Mouse (Mus musculus) stomach, embryonic 15.5 days (tissue): Measurements from ENCODE around the gene Acss1. TPM values are rescaled to one million over a fixed set of nuclear protein-coding genes. Genes with fewer than 3 reads are reported as not detected.

Experiments used
- ATAC-seq: fragments of 200-750 bp; cut with Nextera tagmentation; 2 replicates; pipeline ENCODE4 v1.8.0; 2017; ENCODE audit warnings: low read depth, moderate number of reproducible peaks, moderate TSS enrichment; ENCODE audit not compliant: insufficient read depth, low FRiP score
- H3K27ac ChIP-seq: fragments of 300-500 bp; sonication (generic); 2 replicates; pipeline ENCODE4 v1.5.1; 2015; ENCODE audit warnings: mild to moderate bottlenecking, inconsistent platforms
- H3K27me3 ChIP-seq: fragments of 300-500 bp; sonication (generic); replicated peaks from 2 replicates; pipeline ENCODE4 v1.6.1; 2015; ENCODE audit warnings: inconsistent platforms
- H3K36me3 ChIP-seq: fragments of 300-500 bp; sonication (generic); 2 replicates; pipeline ENCODE4 v1.6.1; 2015; ENCODE audit warnings: inconsistent platforms
- H3K4me1 ChIP-seq: fragments of 300-500 bp; sonication (generic); 2 replicates; pipeline ENCODE4 v1.6.1; 2015; ENCODE audit warnings: inconsistent platforms
- H3K4me2 ChIP-seq: fragments of 300-500 bp; sonication (generic); 2 replicates; pipeline ENCODE4 v1.6.1; 2015; ENCODE audit warnings: mild to moderate bottlenecking, inconsistent platforms
- H3K4me3 ChIP-seq: fragments of 300-500 bp; sonication (generic); replicated peaks from 2 replicates; pipeline ENCODE4 v1.5.1; 2015; ENCODE audit warnings: inconsistent platforms
- H3K9ac ChIP-seq: fragments of 300-500 bp; sonication (generic); 2 replicates; pipeline ENCODE4 v1.6.1; 2015; ENCODE audit warnings: inconsistent platforms
- H3K9me3 ChIP-seq: fragments of 300-500 bp; sonication (generic); 2 replicates; pipeline ENCODE4 v1.6.1; 2016; ENCODE audit warnings: inconsistent platforms
- WGBS: fragments of 180-500 bp; shearing (Covaris S2); methylation state at CpG from one replicate; pipeline ENCODE4 v1.1.7; 2015; 5-methylcytosine and 5-hydroxymethylcytosine counted together
- polyA plus RNA-seq: library from polyadenylated mRNA; unstranded; fragments of >200 nt; fragmentation: Nextera tagmentation; extraction: Ambion mirVana; gene quantifications from 2 replicates; pipeline ENCODE4 v1.2.1, GENCODE M21; 2015

Acss1 gene
- polyA plus RNA-seq, 1 experiment from 2014 or later, result 27.8 TPM

DNA sequence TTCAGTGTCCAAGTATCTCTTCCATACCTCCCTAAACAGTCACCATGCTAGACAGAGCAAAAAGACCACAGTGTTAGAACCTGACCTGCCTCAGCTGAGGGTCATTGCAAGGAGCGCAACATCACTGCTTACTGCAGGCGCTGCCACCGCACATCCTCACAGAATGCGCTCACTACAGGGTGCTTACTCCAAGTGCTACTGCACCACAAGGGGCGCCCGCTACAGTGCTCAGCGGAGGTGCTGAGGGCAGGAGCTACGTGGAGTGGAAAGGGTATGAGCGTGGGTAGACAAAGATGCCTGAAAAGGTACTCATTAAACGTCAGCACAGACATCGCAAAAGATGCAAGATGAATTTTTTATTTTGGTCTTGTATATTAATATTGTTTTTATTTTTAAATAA, 79.2 kb downstream of the Acss1 start:
- Histone ChIP-seq H3K36me3 (peaks cover 16% of the 10 kb centered on the region; the same call in 1 of the 2 replicates), H3K4me2 (no peak overlapping the region), H3K9me3 (no peaks in the 10 kb centered on the region), H3K4me3 (no peak overlapping the region), H3K27me3 (no peaks in the 10 kb centered on the region), H3K9ac (no peak overlapping the region), H3K4me1 (no peaks in the 10 kb centered on the region), H3K27ac (no peak overlapping the region)
- ATAC-seq, result no peak
- 81% methylated on average over 11 of the region's 11 CpGs for WGBS

GRCm38 (mm10) chr2:150579628-150580027, 88.7 kb downstream of the Acss1 start:
- Histone ChIP-seq H3K9me3 (no peaks in the 10 kb centered on the region), H3K36me3 (peaks cover 9% of the 10 kb centered on the region; the same call in 1 of the 2 replicates), H3K27me3 (no peaks in the 10 kb centered on the region), H3K4me3 (no peak overlapping the region), H3K27ac (no peak overlapping the region), H3K9ac (no peak overlapping the region), H3K4me2 (no peak overlapping the region), H3K4me1 (no peaks in the 10 kb centered on the region)
- no peak for ATAC-seq
- WGBS, result 56% methylated on average over 1 of the region's 1 CpGs

DNA sequence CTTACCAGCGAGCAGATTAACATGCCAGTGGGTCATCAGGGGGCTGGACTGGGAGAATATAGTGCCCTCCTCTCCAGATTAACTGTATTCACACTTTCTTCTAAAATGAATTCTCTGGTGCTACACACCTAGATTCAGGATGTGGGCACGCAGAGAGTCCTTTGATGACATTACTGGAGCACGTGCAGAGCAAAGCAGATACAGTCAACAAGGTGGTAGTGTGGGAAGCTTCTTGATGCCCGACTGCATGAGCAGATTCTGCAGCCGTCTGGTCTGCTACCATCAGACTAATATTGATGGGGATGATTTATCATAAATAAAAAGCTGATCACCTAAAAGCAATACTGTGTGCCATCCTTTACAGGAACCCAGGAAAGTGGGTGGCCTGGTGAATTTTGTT, 89.7 kb downstream of the Acss1 start:
- Histone ChIP-seq H3K4me3 (no peak overlapping the region), H3K27me3 (no peaks in the 10 kb centered on the region), H3K4me2 (no peak overlapping the region), H3K4me1 (no peaks in the 10 kb centered on the region), H3K9ac (no peak overlapping the region), H3K9me3 (no peaks in the 10 kb centered on the region), H3K36me3 (0 out of 2 replicates have a peak, but pooled peaks cover 3% of the 10 kb centered on the region), H3K27ac (no peak overlapping the region)
- no peak for ATAC-seq
- 80% methylated on average over 5 of the region's 5 CpGs for WGBS

DNA sequence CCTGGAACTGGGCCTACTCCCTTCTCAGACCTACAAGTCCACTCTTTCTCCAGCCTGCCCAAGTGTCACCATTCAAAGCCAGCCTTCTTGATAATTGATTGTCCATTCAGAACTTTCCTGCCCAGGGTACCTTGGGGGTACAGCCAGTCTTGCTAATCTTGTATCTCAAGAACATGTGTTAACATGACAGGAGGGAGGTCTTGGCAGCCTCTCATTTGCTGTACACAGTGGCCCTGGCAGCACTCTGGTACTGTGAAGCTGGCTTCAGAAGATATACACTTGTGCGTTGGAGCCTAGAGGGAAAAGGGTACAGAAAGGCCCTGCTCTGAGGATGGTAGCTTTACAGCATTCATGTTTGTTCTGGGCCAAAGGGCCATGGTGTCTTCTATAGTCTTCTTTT, 92.0 kb downstream of the Acss1 start:
- Histone ChIP-seq H3K4me2 (no peak overlapping the region), H3K9me3 (no peaks in the 10 kb centered on the region), H3K4me1 (no peaks in the 10 kb centered on the region), H3K4me3 (no peak overlapping the region), H3K9ac (no peak overlapping the region), H3K36me3 (no peaks in the 10 kb centered on the region), H3K27me3 (no peaks in the 10 kb centered on the region), H3K27ac (no peak overlapping the region)
- 97% methylated on average over 1 of the region's 1 CpGs for WGBS
- ATAC-seq, result no peak

- no peak for ATAC-seq
- no peaks in the 10 kb centered on the region for H3K4me1 ChIP-seq
- no peak overlapping the region for H3K4me2 ChIP-seq
- H3K4me3 ChIP-seq, result no peak overlapping the region
- 81% methylated on average over 3 of the region's 3 CpGs for WGBS
- H3K9ac ChIP-seq, result no peak overlapping the region
- no peaks in the 10 kb centered on the region for H3K27me3 ChIP-seq
- H3K36me3 ChIP-seq, result no peaks in the 10 kb centered on the region
- no peaks in the 10 kb centered on the region for H3K9me3 ChIP-seq
- H3K27ac ChIP-seq, result no peak overlapping the region
Measured at GRCm38 (mm10) chr2:150572463-150572862, 95.8 kb downstream of the Acss1 start.

DNA sequence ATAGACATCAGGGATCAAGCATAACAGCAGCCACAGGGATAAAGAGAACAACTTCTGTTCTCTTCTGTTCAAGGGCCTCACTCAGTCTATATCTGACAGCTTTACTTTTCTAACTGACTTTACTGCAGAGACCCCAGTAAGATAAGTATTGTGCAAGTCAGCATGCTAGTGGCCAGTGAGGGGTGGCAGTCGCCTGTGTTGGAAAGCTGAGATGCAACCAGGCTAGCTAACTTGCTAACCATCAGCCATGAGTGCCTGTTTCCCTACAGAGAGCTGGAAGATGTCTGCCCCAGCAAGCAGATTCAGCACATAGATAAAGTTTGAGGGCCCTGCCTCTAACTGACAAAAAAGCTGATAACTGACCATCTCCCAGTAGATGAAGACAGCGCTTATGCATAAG, 97.5 kb downstream of the Acss1 start:
- Histone ChIP-seq H3K27me3 (no peaks in the 10 kb centered on the region), H3K4me3 (no peak overlapping the region), H3K4me1 (no peaks in the 10 kb centered on the region), H3K9me3 (no peaks in the 10 kb centered on the region), H3K4me2 (no peak overlapping the region), H3K36me3 (no peaks in the 10 kb centered on the region), H3K9ac (no peak overlapping the region), H3K27ac (no peak overlapping the region)
- 85% methylated on average over 2 of the region's 2 CpGs for WGBS
- no peak for ATAC-seq

DNA sequence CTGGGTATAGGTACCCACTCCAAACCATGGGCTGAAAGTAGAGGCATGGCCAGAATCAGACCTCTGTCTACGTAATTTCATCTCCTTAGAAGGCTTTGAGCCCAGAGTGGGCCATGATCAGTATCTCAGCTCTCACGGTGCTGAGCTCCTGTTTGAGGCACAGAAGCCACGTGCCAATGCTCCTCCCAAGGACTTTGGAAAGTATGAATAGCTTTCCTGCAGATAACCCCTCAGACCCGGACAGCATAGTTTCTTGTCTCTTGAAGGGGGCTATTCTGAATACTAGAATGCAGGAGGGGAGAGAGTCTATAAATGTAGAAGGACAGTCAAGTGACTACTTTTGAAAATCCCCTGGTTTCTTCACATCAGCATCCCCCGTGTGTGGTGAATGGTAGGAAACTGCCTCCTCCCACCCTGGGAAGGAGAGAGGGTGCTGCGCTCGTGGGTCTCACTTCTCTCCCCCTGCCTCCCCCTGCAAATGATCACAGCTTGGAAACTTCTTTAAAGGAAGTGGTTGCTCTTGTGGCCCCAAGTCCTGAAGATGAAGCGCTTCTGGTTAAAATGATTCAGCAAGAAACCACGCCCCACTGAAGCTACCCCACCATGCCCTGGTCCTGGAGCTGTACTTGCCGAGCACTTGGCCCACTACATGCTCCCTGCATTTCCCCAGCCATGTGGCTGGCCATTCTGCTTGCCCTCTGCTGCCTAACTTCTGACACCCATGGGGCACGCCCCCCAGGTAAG, 98.3 kb downstream of the Acss1 start, which contains the start of gene Cst7:
TSS of gene Cst7 (plus strand) at position 569 of the 744 bp plus-strand sequence.
- no peaks in the 10 kb centered on the region for H3K36me3 ChIP-seq
- H3K4me3 ChIP-seq, result no peak within 1 kb of the TSS
- no peak within 1 kb of the TSS for H3K9ac ChIP-seq
- no peak within 1 kb of the TSS for H3K4me2 ChIP-seq
- 66% methylated on average over 11 of the region's 11 CpGs for WGBS
- H3K27ac ChIP-seq, result no peak within 1 kb of the TSS
- no peaks in the 10 kb centered on the region for H3K9me3 ChIP-seq
- H3K4me1 ChIP-seq, result no peaks in the 10 kb centered on the region
- H3K27me3 ChIP-seq, result no peaks in the 10 kb centered on the region
- no peak for ATAC-seq

Other genes with a start within 250 kb of the Acss1 start
- gene Zfp442, start 217.0 kb downstream of the Acss1 start, polyA plus RNA-seq, result 7.4 and 8.1 TPM in 2 replicates
- gene Zfp345, start 183.4 kb downstream of the Acss1 start, polyA plus RNA-seq, result 0.08 TPM in 1 of 2 replicates, not detected in the other
- 0.89 and 1.2 TPM in 2 replicates for gene Cst7, start 98.1 kb downstream of the Acss1 start, polyA plus RNA-seq
- 40.1 and 40.5 TPM in 2 replicates for gene Apmap, start 59.9 kb downstream of the Acss1 start, polyA plus RNA-seq
- not detected in 2 replicates for gene Vsx1, start 20.9 kb upstream of the Acss1 start, polyA plus RNA-seq
- gene Entpd6, start 80.5 kb upstream of the Acss1 start, polyA plus RNA-seq, result 27.3 and 31.1 TPM in 2 replicates
- 97.5 and 99.4 TPM in 2 replicates for gene Pygb, start 118.2 kb upstream of the Acss1 start, polyA plus RNA-seq
- 58.3 and 58.7 TPM in 2 replicates for gene Abhd12, start 236.2 kb upstream of the Acss1 start, polyA plus RNA-seq
- gene Gins1, start 236.9 kb upstream of the Acss1 start, polyA plus RNA-seq, result 33.3 and 35.6 TPM in 2 replicates